ENCODE assay signal across 12 mouse cellular contexts in the genomic region with DNA sequence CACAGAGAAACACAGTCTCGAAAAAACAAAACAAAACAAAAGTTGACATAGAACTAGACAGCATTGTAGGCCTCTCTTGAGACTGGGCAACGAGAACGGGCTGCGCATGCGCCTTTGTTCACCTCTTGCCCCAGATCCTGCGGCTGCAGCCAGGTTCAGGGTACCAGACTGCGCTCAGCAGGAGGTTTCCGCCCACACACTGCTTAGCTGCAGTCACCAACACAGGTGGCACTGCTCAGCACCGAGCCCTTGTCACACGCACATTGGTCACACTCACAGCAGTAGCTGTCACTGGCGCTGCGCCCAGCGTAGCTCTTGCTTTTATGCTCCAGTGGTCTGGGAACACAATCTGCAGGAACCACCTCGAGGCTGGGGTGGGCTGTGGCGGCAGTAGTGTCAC. TPM values are rescaled to one million over a fixed set of nuclear protein-coding genes. Genes with fewer than 3 reads are reported as not detected.
DNase-seq lines count a peak whose midpoint lies in the region; ATAC-seq lines count a peak whose summit lies in the region.
"Had no signal": no experiment of that assay in that cellular context is flagged by ENCODE, and none has a peak within 500 bp of the region (broad histone marks: within the 10 kb centered on the region; RNA-seq: fewer than 3 reads in every experiment).

No protein-coding gene starts in this region.

- H3K4me3 ChIP-seq in hindbrain, embryonic 13.5 days = no peak overlapping the region
- H3K4me3 ChIP-seq in hindbrain, embryonic 14.5 days (replicated peaks; ENCODE audit: low read length) = no peak overlapping the region
- H3K4me3 ChIP-seq in kidney, embryonic 15.5 days (replicated peaks) = no peak overlapping the region
- H3K4me3 ChIP-seq: intestine, embryonic 15.5 days; neural tube, embryonic 15.5 days; stomach, embryonic 15.5 days had no signal

- no peak overlapping the region for H3K4me2 ChIP-seq in hindbrain, embryonic 13.5 days
- no peak overlapping the region for H3K4me2 ChIP-seq in hindbrain, embryonic 14.5 days (replicated peaks)
- peak overlapping the region; percentile 29 for H3K4me2 ChIP-seq in kidney, embryonic 15.5 days
- H3K4me2 ChIP-seq: intestine, embryonic 15.5 days; neural tube, embryonic 15.5 days; stomach, embryonic 15.5 days had no signal

- no peaks in the 10 kb centered on the region for H3K36me3 ChIP-seq in hindbrain, embryonic 13.5 days
- H3K36me3 ChIP-seq in hindbrain, embryonic 14.5 days (replicated peaks; ENCODE audit: control insufficient read depth, insufficient read depth) = no peaks in the 10 kb centered on the region
- no peaks in the 10 kb centered on the region for H3K36me3 ChIP-seq in kidney, embryonic 15.5 days
- H3K36me3 ChIP-seq: intestine, embryonic 15.5 days; neural tube, embryonic 15.5 days; stomach, embryonic 15.5 days had no signal

- no peak for DNase-seq in hindbrain, embryonic 14.5 days (ENCODE audit: low spot score)
- DNase-seq in CD4-positive helper T cell, adult 2 months (ENCODE audit: low read depth, low spot score) = peak; percentile 55
- no peak for DNase-seq in embryo, embryonic 10 days (ENCODE audit: low spot score)
- no peak for DNase-seq in adipocyte (ENCODE audit: low spot score)
- DNase-seq in right cerebral cortex, postnatal 36 days (ENCODE audit: low spot score in 2 of 2) = no peak

- ATAC-seq in hindbrain, embryonic 13.5 days (ENCODE audit: low FRiP score) = no peak
- ATAC-seq in hindbrain, embryonic 14.5 days (ENCODE audit: low FRiP score) = no peak
- ATAC-seq in cerebellum, adult (ENCODE audit: insufficient number of reproducible peaks, low FRiP score, low TSS enrichment) = peak; percentile 56; the same call in 1 of the 2 replicates
- ATAC-seq in kidney, embryonic 15.5 days (replicated peaks; ENCODE audit: low FRiP score) = peak; percentile 65
- ATAC-seq: intestine, embryonic 15.5 days had no signal

- H3K9ac ChIP-seq in hindbrain, embryonic 13.5 days = peak overlapping the region; percentile 46; the same call in 1 of the 2 replicates
- H3K9ac ChIP-seq in hindbrain, embryonic 14.5 days = no peak overlapping the region
- H3K9ac ChIP-seq in kidney, embryonic 15.5 days = no peak overlapping the region
- H3K9ac ChIP-seq: intestine, embryonic 15.5 days; liver, embryonic 14.5 days; neural tube, embryonic 15.5 days; stomach, embryonic 15.5 days had no signal

- peaks cover 3% of the 10 kb centered on the region; the same call in 1 of the 2 replicates for H3K9me3 ChIP-seq in hindbrain, embryonic 13.5 days
- no peaks in the 10 kb centered on the region for H3K9me3 ChIP-seq in hindbrain, embryonic 14.5 days (ENCODE audit: control insufficient read depth, low read length)
- no peaks in the 10 kb centered on the region; the same call in 1 of the 2 replicates for H3K9me3 ChIP-seq in kidney, embryonic 15.5 days (replicated peaks)
- H3K9me3 ChIP-seq: intestine, embryonic 15.5 days; neural tube, embryonic 15.5 days; stomach, embryonic 15.5 days had no signal

- H3K27me3 ChIP-seq in hindbrain, embryonic 13.5 days = peaks cover 23% of the 10 kb centered on the region
- no peaks in the 10 kb centered on the region for H3K27me3 ChIP-seq in hindbrain, embryonic 14.5 days (ENCODE audit: control insufficient read depth, insufficient read depth, low read length)
- H3K27me3 ChIP-seq in kidney, embryonic 15.5 days = no peaks in the 10 kb centered on the region
- H3K27me3 ChIP-seq: intestine, embryonic 15.5 days; stomach, embryonic 15.5 days had no signal

- peaks cover 22% of the 10 kb centered on the region for H3K4me1 ChIP-seq in hindbrain, embryonic 13.5 days (replicated peaks)
- H3K4me1 ChIP-seq in hindbrain, embryonic 14.5 days (replicated peaks; ENCODE audit: control insufficient read depth, insufficient read depth, low read length) = peaks cover 10% of the 10 kb centered on the region; the same call in 1 of the 2 replicates
- peaks cover 18% of the 10 kb centered on the region for H3K4me1 ChIP-seq in kidney, embryonic 15.5 days
- H3K4me1 ChIP-seq: intestine, embryonic 15.5 days had no signal

- WGBS in hindbrain, embryonic 13.5 days = 53% methylated on average over 15 of the region's 15 CpGs
- 46% methylated on average over 15 of the region's 15 CpGs for WGBS in hindbrain, embryonic 14.5 days
- 29% methylated on average over 15 of the region's 15 CpGs for WGBS in kidney, embryonic 15.5 days

- no peak overlapping the region for H3K27ac ChIP-seq in hindbrain, embryonic 13.5 days
- no peak overlapping the region for H3K27ac ChIP-seq in hindbrain, embryonic 14.5 days
- H3K27ac ChIP-seq in kidney, embryonic 15.5 days = peak overlapping the region; percentile 28; the same call in 1 of the 2 replicates
- H3K27ac ChIP-seq: intestine, embryonic 15.5 days; liver, embryonic 14.5 days; neural tube, embryonic 15.5 days; stomach, embryonic 15.5 days had no signal

RNA-seq across cellular contexts. Expression of gene Sdhaf1, which starts 3.4 kb away (rescaled TPM):
- 21.4 and 21.6 TPM in 2 replicates for polyA plus RNA-seq in hindbrain, embryonic 13.5 days (2015; fragmentation: Nextera tagmentation; extraction: Ambion mirVana)
- polyA plus RNA-seq in hindbrain, embryonic 14.5 days (2014; fragmentation: Nextera tagmentation; extraction: Ambion mirVana) = 16.5 and 19.2 TPM in 2 replicates
- polyA plus RNA-seq in kidney, embryonic 15.5 days (2015; fragmentation: Nextera tagmentation; extraction: Ambion mirVana) = 17.3 and 18.7 TPM in 2 replicates

RNA-seq across cellular contexts. Expression of gene E130208F15Rik, which starts 5.6 kb away (rescaled TPM):
- 0.36 TPM in 1 of 2 replicates, not detected in the other for polyA plus RNA-seq in hindbrain, embryonic 13.5 days (2015; fragmentation: Nextera tagmentation; extraction: Ambion mirVana)
- not detected in 2 replicates for polyA plus RNA-seq in hindbrain, embryonic 14.5 days (2014; fragmentation: Nextera tagmentation; extraction: Ambion mirVana)
- polyA plus RNA-seq in kidney, embryonic 15.5 days (2015; fragmentation: Nextera tagmentation; extraction: Ambion mirVana) = 2.6 TPM in 1 of 2 replicates, not detected in the other
- polyA plus RNA-seq: intestine, embryonic 15.5 days; neural tube, embryonic 15.5 days had no signal

RNA-seq across cellular contexts. Expression of gene Syne4, which starts 12.5 kb away (rescaled TPM):
- polyA plus RNA-seq in hindbrain, embryonic 13.5 days (2015; fragmentation: Nextera tagmentation; extraction: Ambion mirVana) = 13.1 and 16.8 TPM in 2 replicates
- polyA plus RNA-seq in hindbrain, embryonic 14.5 days (2014; fragmentation: Nextera tagmentation; extraction: Ambion mirVana) = 10.7 and 11.9 TPM in 2 replicates
- 88.2 and 97.7 TPM in 2 replicates for polyA plus RNA-seq in kidney, embryonic 15.5 days (2015; fragmentation: Nextera tagmentation; extraction: Ambion mirVana)

RNA-seq across cellular contexts. Expression of gene Alkbh6, which starts 18.6 kb away (rescaled TPM):
- 118 and 126 TPM in 2 replicates for polyA plus RNA-seq in hindbrain, embryonic 13.5 days (2015; fragmentation: Nextera tagmentation; extraction: Ambion mirVana)
- 119 and 123 TPM in 2 replicates for polyA plus RNA-seq in hindbrain, embryonic 14.5 days (2014; fragmentation: Nextera tagmentation; extraction: Ambion mirVana)
- 94.7 and 95.7 TPM in 2 replicates for polyA plus RNA-seq in kidney, embryonic 15.5 days (2015; fragmentation: Nextera tagmentation; extraction: Ambion mirVana)

RNA-seq across cellular contexts. Expression of gene Lrfn3, which starts 35.4 kb away (rescaled TPM):
- polyA plus RNA-seq in hindbrain, embryonic 13.5 days (2015; fragmentation: Nextera tagmentation; extraction: Ambion mirVana) = 13.2 and 13.4 TPM in 2 replicates
- 14.5 and 15.0 TPM in 2 replicates for polyA plus RNA-seq in hindbrain, embryonic 14.5 days (2014; fragmentation: Nextera tagmentation; extraction: Ambion mirVana)
- 6.5 and 7.2 TPM in 2 replicates for polyA plus RNA-seq in kidney, embryonic 15.5 days (2015; fragmentation: Nextera tagmentation; extraction: Ambion mirVana)

Comparison
In these comparisons a context has a peak if more than half of its experiments do, and no peak if none do; other contexts are left out.
1. ATAC-seq: peak in cerebellum, adult (single experiment) and kidney, embryonic 15.5 days (single experiment); none in hindbrain, embryonic 13.5 days (single experiment) and hindbrain, embryonic 14.5 days (single experiment).